Mouse (Mus musculus) stomach, embryonic 16.5 days (tissue): Measurements from ENCODE around the gene Ptger2. TPM values are rescaled to one million over a fixed set of nuclear protein-coding genes. Genes with fewer than 3 reads are reported as not detected.
A peak's percentile ranks its signal among the peaks of the same experiment; 100 is the strongest.
"Not testable (repeated sequence)": the region's sequence is repeated elsewhere in the genome, so short reads cannot be mapped to it uniquely, and the experiment has no call there.

ENCODE experiments used
- ATAC-seq: fragments of 200-750 bp; cut with Nextera tagmentation; 2 replicates; pipeline ENCODE4 v1.8.0; 2017; ENCODE audit warnings: moderate number of reproducible peaks, moderate TSS enrichment; ENCODE audit not compliant: insufficient read depth, low FRiP score
- H3K27ac ChIP-seq: fragments of 300-500 bp; sonication (generic); 2 replicates; pipeline ENCODE4 v1.5.1; 2014; ENCODE audit warnings: low read length
- H3K27me3 ChIP-seq: fragments of 300-500 bp; sonication (generic); 2 replicates; pipeline ENCODE4 v1.6.1; 2014; ENCODE audit warnings: low read length, control low read depth, mixed read lengths; ENCODE audit not compliant: control insufficient read depth, insufficient read depth
- H3K36me3 ChIP-seq: fragments of 300-500 bp; sonication (generic); 2 replicates; pipeline ENCODE4 v1.6.1; 2014; ENCODE audit warnings: low read length; ENCODE audit not compliant: control insufficient read depth, insufficient read depth
- H3K4me1 ChIP-seq: fragments of 300-500 bp; sonication (generic); 2 replicates; pipeline ENCODE4 v1.6.1; 2014; ENCODE audit warnings: low read length, control low read depth, mixed read lengths; ENCODE audit not compliant: control insufficient read depth, insufficient read depth
- H3K4me2 ChIP-seq: fragments of 300-500 bp; sonication (generic); 2 replicates; pipeline ENCODE4 v1.6.1; 2014; ENCODE audit warnings: low read depth, low read length, mixed read lengths
- H3K4me3 ChIP-seq: fragments of 300-500 bp; sonication (generic); replicated peaks from 2 replicates; pipeline ENCODE4 v1.5.1; 2014; ENCODE audit warnings: mild to moderate bottlenecking, low read length
- H3K9ac ChIP-seq: fragments of 300-500 bp; sonication (generic); 2 replicates; pipeline ENCODE4 v1.6.1; 2014; ENCODE audit warnings: low read length
- H3K9me3 ChIP-seq: fragments of 300-500 bp; sonication (generic); replicated peaks from 2 replicates; pipeline ENCODE4 v1.6.1; 2016; ENCODE audit warnings: low read length, control low read depth; ENCODE audit not compliant: control insufficient read depth
- WGBS: fragments of 180-500 bp; shearing (Covaris S2); extraction: QIAGEN DNeasy Blood & Tissue Kit; methylation state at CpG from one replicate; pipeline ENCODE4 v1.1.7; 2014; 5-methylcytosine and 5-hydroxymethylcytosine counted together
- polyA plus RNA-seq: library from polyadenylated mRNA; unstranded; fragments of >200 nt; fragmentation: Nextera tagmentation; extraction: Ambion mirVana; gene quantifications from 2 replicates; pipeline ENCODE4 v1.2.1, GENCODE M21; 2015

Gene Ptger2
- polyA plus RNA-seq: 2.0 and 2.3 TPM in 2 replicates

DNA sequence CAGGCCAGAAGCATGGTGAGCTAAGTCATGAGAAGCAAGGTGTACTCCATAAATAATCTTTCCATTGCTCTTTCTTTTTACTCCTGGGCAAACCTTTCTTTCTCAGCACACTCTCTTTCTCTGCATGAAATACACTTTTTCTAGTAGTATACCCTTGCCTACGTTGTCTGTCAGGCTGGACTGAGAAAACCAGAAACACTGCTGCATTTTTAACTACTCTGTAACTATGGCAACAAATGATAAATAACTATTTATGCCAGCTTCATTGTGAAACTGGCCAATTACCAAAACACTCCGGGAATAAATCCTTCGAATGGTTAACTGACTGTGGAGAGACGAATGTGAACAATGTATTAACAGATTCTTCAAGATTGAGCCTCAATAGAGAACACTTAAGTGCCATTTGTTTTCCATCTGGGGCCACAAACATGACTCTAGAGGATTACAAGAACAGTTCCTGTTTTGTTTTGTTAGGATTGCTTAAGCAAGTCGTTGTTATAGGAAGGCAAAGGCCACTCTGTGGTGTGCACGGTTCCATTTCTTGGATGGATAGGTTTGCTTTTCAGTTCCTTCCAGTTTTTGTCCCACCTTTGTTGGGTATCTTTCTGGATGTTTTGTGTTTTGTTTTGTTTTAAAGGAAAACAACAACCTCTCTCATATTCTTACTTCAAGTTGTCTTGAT is at the start of gene Ptger2:
Gene Ptger2, plus strand, starts transcription at position 522 of the 682 bp plus-strand sequence.
- ATAC-seq: not testable (repeated sequence)
- peak within 1 kb of the TSS; percentile 65 for H3K9ac ChIP-seq

DNA sequence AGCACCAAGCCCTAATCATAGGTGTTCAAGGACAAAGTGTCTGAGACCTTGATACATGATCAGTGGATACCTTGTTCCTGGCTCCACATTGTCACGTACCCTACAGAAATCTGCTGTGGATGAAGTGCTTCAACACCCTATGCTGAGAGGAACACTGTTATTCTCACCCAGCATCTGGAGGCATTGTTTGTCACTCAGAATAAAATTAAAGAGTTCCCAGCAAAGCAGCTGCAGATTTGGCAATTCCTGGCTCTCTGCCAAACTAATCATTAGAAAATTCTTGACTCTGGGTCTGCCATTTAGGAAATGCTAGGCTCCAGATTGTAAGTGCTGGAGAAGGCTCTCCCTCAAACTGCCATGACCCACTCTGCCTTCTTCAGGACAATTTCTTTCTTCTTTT is 27.2 kb upstream of the Ptger2 start:
- H3K27ac ChIP-seq: no peak overlapping the region
- no peak overlapping the region for H3K4me2 ChIP-seq
- no peak for ATAC-seq
- no peak overlapping the region for H3K9ac ChIP-seq
- no peaks in the 10 kb centered on the region for H3K27me3 ChIP-seq
- no peaks in the 10 kb centered on the region for H3K36me3 ChIP-seq
- no peaks in the 10 kb centered on the region for H3K4me1 ChIP-seq
- 72% methylated on average over 1 of the region's 1 CpGs for WGBS
- H3K4me3 ChIP-seq: no peak overlapping the region
- no peaks in the 10 kb centered on the region for H3K9me3 ChIP-seq

More for the DNA sequence above, at the start of gene Ptger2:
- H3K4me3 ChIP-seq: peak within 1 kb of the TSS; percentile 53
- H3K4me1 ChIP-seq, H3K36me3 ChIP-seq, H3K9me3 ChIP-seq: not testable (repeated sequence)
- H3K27ac ChIP-seq: peak within 1 kb of the TSS; percentile 38; the same call in 1 of the 2 replicates
- peaks cover 11% of the 10 kb centered on the region for H3K27me3 ChIP-seq
- 51% methylated on average over 5 of the region's 6 CpGs for WGBS
- H3K4me2 ChIP-seq: peak within 1 kb of the TSS; percentile 76

- not testable (repeated sequence) for H3K36me3 ChIP-seq
Observed at GRCm38 (mm10) chr14:44977278-44977677, 10.7 kb upstream of the Ptger2 start.

GRCm38 (mm10) chr14:44979887-44980286 is 8.1 kb upstream of the Ptger2 start:
- H3K9me3 ChIP-seq: no peaks in the 10 kb centered on the region
- H3K4me2 ChIP-seq: no peak overlapping the region
- no peaks in the 10 kb centered on the region for H3K27me3 ChIP-seq
- WGBS: 34% methylated on average over 3 of the region's 3 CpGs
- ATAC-seq: no peak
- H3K9ac ChIP-seq: no peak overlapping the region
- no peaks in the 10 kb centered on the region for H3K4me1 ChIP-seq
- no peak overlapping the region for H3K27ac ChIP-seq
- no peak overlapping the region for H3K4me3 ChIP-seq
- H3K36me3 ChIP-seq: no peaks in the 10 kb centered on the region

More at GRCm38 (mm10) chr14:44977278-44977677, 10.7 kb upstream of the Ptger2 start:
- not testable (repeated sequence) for H3K4me3 ChIP-seq, H3K27ac ChIP-seq, H3K4me1 ChIP-seq, H3K27me3 ChIP-seq, H3K9ac ChIP-seq, ATAC-seq, H3K9me3 ChIP-seq, H3K4me2 ChIP-seq
- 6% methylated on average over 4 of the region's 4 CpGs for WGBS

- H3K4me1 ChIP-seq: no peaks in the 10 kb centered on the region
- H3K27ac ChIP-seq: no peak overlapping the region
- no peaks in the 10 kb centered on the region for H3K27me3 ChIP-seq
- WGBS: 7% methylated on average over 4 of the region's 4 CpGs
- no peak overlapping the region for H3K4me3 ChIP-seq
- H3K9ac ChIP-seq: no peak overlapping the region
- H3K9me3 ChIP-seq: no peaks in the 10 kb centered on the region
- no peak overlapping the region for H3K4me2 ChIP-seq
- H3K36me3 ChIP-seq: no peaks in the 10 kb centered on the region
- no peak for ATAC-seq
Observed at GRCm38 (mm10) chr14:44981490-44981889, 6.5 kb upstream of the Ptger2 start.

- Histone ChIP-seq H3K4me2 (no peak overlapping the region), H3K4me1 (0 out of 2 replicates have a peak, but pooled peaks cover 2% of the 10 kb centered on the region), H3K36me3 (no peaks in the 10 kb centered on the region), H3K9ac (no peak overlapping the region), H3K9me3 (no peaks in the 10 kb centered on the region), H3K27me3 (no peaks in the 10 kb centered on the region), H3K4me3 (no peak overlapping the region), H3K27ac (no peak overlapping the region)
- WGBS: 46% methylated on average over 9 of the region's 9 CpGs
- ATAC-seq: no peak
Observed at GRCm38 (mm10) chr14:44984106-44984505, 3.9 kb upstream of the Ptger2 start.

GRCm38 (mm10) chr14:44986248-44986647 is 1.7 kb upstream of the Ptger2 start:
- Histone ChIP-seq H3K27me3 (peaks cover 11% of the 10 kb centered on the region), H3K27ac (no peak overlapping the region), H3K4me3 (no peak overlapping the region), H3K4me1 (0 out of 2 replicates have a peak, but pooled peaks cover 7% of the 10 kb centered on the region), H3K9ac (no peak overlapping the region), H3K4me2 (no peak overlapping the region), H3K9me3 (no peaks in the 10 kb centered on the region), H3K36me3 (no peaks in the 10 kb centered on the region)
- ATAC-seq: no peak

DNA sequence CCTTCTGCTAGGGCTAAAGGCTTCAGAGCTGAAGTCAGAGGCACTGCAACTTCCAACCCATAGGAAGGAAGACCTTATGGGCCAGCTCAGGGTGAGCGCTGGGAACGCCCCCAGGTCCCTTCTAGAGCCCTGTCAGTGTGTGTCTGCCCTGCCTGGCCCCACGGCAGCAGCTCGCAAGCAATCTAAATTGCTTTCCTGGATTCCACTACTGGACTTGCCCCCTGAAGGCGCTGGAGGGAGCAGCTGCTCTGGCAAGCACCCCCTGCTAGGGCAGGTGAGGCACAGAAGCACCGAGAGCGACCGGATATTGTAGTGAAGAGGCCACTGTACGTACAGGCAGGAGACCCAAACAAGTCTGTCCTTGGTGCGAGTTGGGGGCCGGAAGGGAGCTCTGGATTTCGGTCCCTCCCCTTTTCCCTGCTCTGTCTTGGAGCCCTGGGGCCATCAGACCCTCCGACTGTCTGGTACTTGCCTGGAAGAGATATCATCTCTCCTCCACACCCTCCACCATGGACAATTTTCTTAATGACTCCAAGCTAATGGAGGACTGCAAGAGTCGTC is 541 bp downstream of the Ptger2 start:
- ATAC-seq: peak; percentile 49; the same call in 1 of the 2 replicates
- 0 out of 2 replicates have a peak, but pooled peaks cover 7% of the 10 kb centered on the region for H3K4me1 ChIP-seq
- peak overlapping the region; percentile 53 for H3K4me3 ChIP-seq
- H3K27me3 ChIP-seq: peaks cover 11% of the 10 kb centered on the region
- peak overlapping the region; percentile 76 for H3K4me2 ChIP-seq
- H3K36me3 ChIP-seq: no peaks in the 10 kb centered on the region
- H3K9me3 ChIP-seq: no peaks in the 10 kb centered on the region
- WGBS: 3% methylated on average over 14 of the region's 14 CpGs
- H3K9ac ChIP-seq: peak overlapping the region; percentile 65
- peak overlapping the region; percentile 38; the same call in 1 of the 2 replicates for H3K27ac ChIP-seq

DNA sequence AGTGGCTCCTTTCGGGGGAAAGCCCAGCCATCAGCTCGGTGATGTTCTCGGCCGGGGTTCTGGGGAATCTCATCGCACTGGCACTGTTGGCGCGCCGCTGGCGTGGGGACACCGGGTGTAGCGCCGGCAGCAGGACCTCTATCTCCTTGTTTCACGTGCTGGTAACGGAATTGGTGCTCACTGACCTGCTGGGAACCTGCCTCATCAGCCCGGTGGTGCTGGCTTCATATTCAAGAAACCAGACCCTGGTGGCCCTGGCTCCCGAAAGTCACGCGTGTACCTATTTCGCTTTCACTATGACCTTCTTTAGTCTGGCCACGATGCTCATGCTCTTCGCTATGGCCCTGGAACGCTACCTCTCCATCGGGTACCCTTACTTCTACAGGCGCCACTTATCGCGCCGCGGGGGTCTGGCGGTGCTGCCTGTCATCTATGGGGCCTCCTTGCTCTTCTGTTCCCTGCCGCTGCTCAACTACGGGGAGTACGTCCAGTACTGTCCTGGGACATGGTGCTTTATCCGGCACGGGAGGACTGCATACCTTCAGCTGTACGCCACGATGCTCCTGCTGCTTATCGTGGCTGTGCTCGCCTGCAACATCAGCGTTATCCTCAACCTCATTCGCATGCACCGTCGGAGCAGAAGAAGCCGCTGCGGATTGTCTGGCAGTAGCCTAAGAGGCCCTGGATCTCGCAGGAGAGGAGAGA is 1.2 kb downstream of the Ptger2 start:
- WGBS: 2% methylated on average over 45 of the region's 45 CpGs
- no peak for ATAC-seq
- Histone ChIP-seq H3K4me1 (0 out of 2 replicates have a peak, but pooled peaks cover 7% of the 10 kb centered on the region), H3K4me2 (peak overlapping the region; percentile 76), H3K27me3 (peaks cover 11% of the 10 kb centered on the region), H3K4me3 (peak overlapping the region; percentile 53), H3K9me3 (no peaks in the 10 kb centered on the region), H3K27ac (no peak overlapping the region; the same call in 1 of the 2 replicates), H3K36me3 (no peaks in the 10 kb centered on the region), H3K9ac (peak overlapping the region; percentile 65)
